ENCODE assay signal across 8 mouse cellular contexts in the genomic region with DNA sequence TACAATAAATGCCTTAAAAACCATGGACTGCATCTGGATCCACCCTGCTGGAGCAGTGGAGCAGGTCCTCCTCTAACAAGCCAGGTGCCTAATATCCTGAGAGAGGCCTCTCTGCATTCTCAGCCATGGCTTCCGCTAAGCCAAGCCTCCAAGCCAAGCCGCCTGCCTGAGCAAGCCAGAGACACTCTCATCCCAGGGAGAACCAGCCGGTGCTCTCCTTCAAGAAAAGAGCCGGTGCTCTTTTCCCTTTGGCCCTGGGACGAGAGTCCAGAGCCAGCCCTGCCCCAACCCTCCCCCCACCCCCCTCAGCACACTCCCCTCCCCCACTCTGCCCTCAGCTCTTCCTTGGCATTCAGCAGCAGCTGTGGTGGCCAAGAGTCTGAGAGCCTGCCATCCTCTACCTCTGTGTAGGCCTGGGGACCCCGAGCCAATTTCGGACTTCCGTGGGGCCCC. TPM values are rescaled to one million over a fixed set of nuclear protein-coding genes. Genes with fewer than 3 reads are reported as not detected.
A peak's percentile ranks its signal among the peaks of the same experiment; 100 is the strongest.
DNase-seq lines count a peak whose midpoint lies in the region; ATAC-seq and TF ChIP-seq lines count a peak whose summit lies in the region.

No protein-coding gene starts in this region.

- no peak for DNase-seq in heart, embryonic 10.5 days (ENCODE audit: low spot score)
- no peak for DNase-seq in heart, adult 9 months (ENCODE audit: low spot score in 2 of 2)
- no peak for DNase-seq in MEL (ENCODE audit: low read depth, low spot score)
- DNase-seq in cerebellum, postnatal 14 days, result peak; percentile 77 to 78
- DNase-seq in limb, embryonic 11.5 days (ENCODE audit: low spot score), result peak; percentile 33
- DNase-seq in spleen, postnatal 14 days (ENCODE audit: low spot score in 2 of 2), result no peak
- no peak for DNase-seq in layer of hippocampus, adult 18-20 months (ENCODE audit: low spot score in 2 of 2)
- no peak for DNase-seq in left cerebral cortex, adult 2 months (ENCODE audit: extremely low spot score in 1 of 2, low spot score in 2 of 2)

- H3K4me1 ChIP-seq in heart, embryonic 10.5 days, result peaks cover 17% of the 10 kb centered on the region
- peaks cover 32 to 38% of the 10 kb centered on the region in 2 experiments for H3K4me1 ChIP-seq in MEL (ENCODE audit: control insufficient read depth in 1 of 2, insufficient read depth in 2 of 2, low read length in 2 of 2)
- peaks cover 9% of the 10 kb centered on the region for H3K4me1 ChIP-seq in limb, embryonic 11.5 days (ENCODE audit: control insufficient read depth, insufficient read depth, low read length)

- no peaks in the 10 kb centered on the region for H3K27me3 ChIP-seq in heart, embryonic 10.5 days (ENCODE audit: insufficient read depth, poor library complexity, severe bottlenecking)
- no peaks in the 10 kb centered on the region for H3K27me3 ChIP-seq in MEL (ENCODE audit: control insufficient read depth in 1 of 2, insufficient read depth in 2 of 2, low read length in 2 of 2)
- no peaks in the 10 kb centered on the region for H3K27me3 ChIP-seq in limb, embryonic 11.5 days (ENCODE audit: control insufficient read depth, insufficient read depth, low read length)

- H3K4me3 ChIP-seq in heart, embryonic 10.5 days, result no peak overlapping the region
- no peak overlapping the region for H3K4me3 ChIP-seq in MEL (ENCODE audit: control insufficient read depth in 1 of 2, insufficient read depth in 1 of 2, low read depth in 2 of 2, low read length in 2 of 2)
- H3K4me3 ChIP-seq in limb, embryonic 11.5 days (ENCODE audit: low read depth, low read length), result no peak overlapping the region
- no peak overlapping the region for H3K4me3 ChIP-seq in left cerebral cortex, adult 2 months

- no peaks in the 10 kb centered on the region for H3K79me2 ChIP-seq in MEL (ENCODE audit: control insufficient read depth, insufficient read depth, low read length, poor library complexity)

- 66% methylated on average over 8 of the region's 8 CpGs for WGBS in heart, embryonic 10.5 days
- 62% methylated on average over 8 of the region's 8 CpGs for WGBS in limb, embryonic 11.5 days

- no peaks in the 10 kb centered on the region for H3K36me3 ChIP-seq in heart, embryonic 10.5 days
- H3K36me3 ChIP-seq in MEL (ENCODE audit: control insufficient read depth in 1 of 2, insufficient read depth in 2 of 2, low read length in 2 of 2), result peaks cover 0 to 45% of the 10 kb centered on the region in 2 experiments; a peak in 2 of 4 replicates
- no peaks in the 10 kb centered on the region for H3K36me3 ChIP-seq in limb, embryonic 11.5 days (ENCODE audit: control insufficient read depth, insufficient read depth, low read length)

- peak overlapping the region; percentile 82 for H3K27ac ChIP-seq in heart, embryonic 10.5 days
- peak overlapping the region; percentile 99 for H3K27ac ChIP-seq in MEL (ENCODE audit: control insufficient read depth, low read depth, low read length)
- H3K27ac ChIP-seq in limb, embryonic 11.5 days (replicated peaks; ENCODE audit: low read depth, low read length), result no peak overlapping the region
- no peak overlapping the region for H3K27ac ChIP-seq in left cerebral cortex, adult 2 months

- no peak overlapping the region for H3K4me2 ChIP-seq in limb, embryonic 11.5 days (ENCODE audit: low read depth, severe bottlenecking)

- H3K9ac ChIP-seq in MEL (ENCODE audit: control insufficient read depth, low read depth, low read length, poor library complexity, severe bottlenecking), result peak overlapping the region; percentile 70
- no peak overlapping the region for H3K9ac ChIP-seq in limb, embryonic 11.5 days (ENCODE audit: low read length)

- H3K9me3 ChIP-seq in heart, embryonic 10.5 days, result no peaks in the 10 kb centered on the region
- no peaks in the 10 kb centered on the region for H3K9me3 ChIP-seq in MEL (replicated peaks; ENCODE audit: insufficient read depth, low read length)
- no peaks in the 10 kb centered on the region for H3K9me3 ChIP-seq in limb, embryonic 11.5 days (ENCODE audit: control insufficient read depth, low read length)

- no peak for ATAC-seq in limb, embryonic 11.5 days (ENCODE audit: insufficient number of reproducible peaks, low FRiP score, low TSS enrichment, low read depth)

- TF ChIP-seq CTCF in MEL (IDR thresholded peaks at IDR 0.05 in 2 of 3, conservative IDR thresholded peaks at IDR 0.05 in 1 of 3; ENCODE audit: control insufficient read depth in 1 of 3, insufficient read depth in 1 of 3, low read depth in 2 of 3, low read length in 3 of 3, poor library complexity in 1 of 3, severe bottlenecking in 1 of 3), result no peak
- TF ChIP-seq CTCF in left cerebral cortex, adult 2 months (IDR thresholded peaks at IDR 0.05), result no peak

- no peak for TF ChIP-seq RAD21 in MEL (IDR thresholded peaks at IDR 0.05; ENCODE audit: low read depth, low read length)

- no peak for TF ChIP-seq EP300 in MEL (IDR thresholded peaks at IDR 0.05; ENCODE audit: low read depth in 1 of 2, low read length in 2 of 2)

- intact Hi-C loops in left cerebral cortex, adult 2 months (cut with DNase I), result no loop called here

- TF ChIP-seq POLR2A in MEL (IDR thresholded peaks at IDR 0.05; ENCODE audit: control insufficient read depth in 1 of 2, insufficient read depth in 1 of 2, low read depth in 1 of 2, low read length in 2 of 2, poor library complexity in 1 of 2), result no peak

TF ChIP-seq in MEL, 35 proteins besides CTCF, POLR2A, EP300 and RAD21:
- TF ChIP-seq SMC3 (IDR thresholded peaks at IDR 0.05; ENCODE audit: low read depth, low read length), result no peak
- TF ChIP-seq RCOR1 (IDR thresholded peaks at IDR 0.05; ENCODE audit: low read depth, low read length), result no peak
- no peak for TF ChIP-seq MEF2A (IDR thresholded peaks at IDR 0.05; ENCODE audit: extremely low read depth, insufficient replicate concordance, low read depth, low read length, poor library complexity, severe bottlenecking)
- no peak for TF ChIP-seq JUND (IDR thresholded peaks at IDR 0.05; ENCODE audit: low read depth, low read length)
- TF ChIP-seq CHD1 (IDR thresholded peaks at IDR 0.05; ENCODE audit: low read depth, low read length), result no peak
- TF ChIP-seq ZKSCAN1 (IDR thresholded peaks at IDR 0.05; ENCODE audit: low read depth, low read length), result no peak
- TF ChIP-seq ZMIZ1 (IDR thresholded peaks at IDR 0.05; ENCODE audit: low read depth, low read length), result no peak
- TF ChIP-seq USF2 (IDR thresholded peaks at IDR 0.05; ENCODE audit: borderline replicate concordance in 1 of 2, insufficient read depth in 1 of 2, low read depth in 1 of 2, low read length in 2 of 2), result no peak
- no peak for TF ChIP-seq UBTF (IDR thresholded peaks at IDR 0.05; ENCODE audit: borderline replicate concordance, insufficient read depth, low read depth, low read length)
- no peak for TF ChIP-seq TAL1 (IDR thresholded peaks at IDR 0.05; ENCODE audit: low read length)

RNA-seq across cellular contexts. Expression of gene Cep85l, which starts 56.3 kb away (rescaled TPM):
- 3.1 and 4.4 TPM in 2 replicates for polyA plus RNA-seq in heart, embryonic 10.5 days (2016; fragmentation: Nextera tagmentation; extraction: Ambion mirVana)
- total RNA-seq in MEL (2012; rRNA removed), result 2.1 and 2.2 TPM in 2 replicates
- 10 to 100 TPM in 1 of 2 experiments, 1 to 10 TPM in 1; 3.0 to 43.1 TPM for polyA plus RNA-seq in MEL (2012; ENCODE audit: insufficient read depth in 1 of 2, insufficient read length in 2 of 2, low read depth in 1 of 2, low replicate concordance in 2 of 2, missing spikeins in 1 of 2)
- 6.0 and 6.8 TPM in 2 replicates for polyA plus RNA-seq in limb, embryonic 11.5 days (2014; fragmentation: Nextera tagmentation; extraction: Ambion mirVana)
- total RNA-seq in layer of hippocampus, adult 18-20 months (2021), result 10 to 100 TPM; 22.9 to 24.7 TPM
- 10 to 100 TPM; 21.7 to 24.5 TPM for total RNA-seq in left cerebral cortex, adult 2 months (2021)

Comparison
In these comparisons a context has a peak if more than half of its experiments do, and no peak if none do; other contexts are left out.
1. DNase-seq: peak in cerebellum, postnatal 14 days (2 of 2) and limb, embryonic 11.5 days (single experiment); none in heart, embryonic 10.5 days (single experiment), heart, adult 9 months (0 of 2), MEL (single experiment), spleen, postnatal 14 days (0 of 2), layer of hippocampus, adult 18-20 months (0 of 2) and left cerebral cortex, adult 2 months (0 of 2).
2. H3K27ac ChIP-seq: peak in heart, embryonic 10.5 days (single experiment) and MEL (single experiment); none in limb, embryonic 11.5 days (single experiment) and left cerebral cortex, adult 2 months (single experiment).